Mouse (Mus musculus): Measurements from ENCODE around the gene Zc2hc1c. TPM values are rescaled to one million over a fixed set of nuclear protein-coding genes. Genes with fewer than 3 reads are reported as not detected.

Zc2hc1c gene
- 1.9 and 2.2 TPM in 2 replicates for polyA plus RNA-seq (2015; fragmentation: Nextera tagmentation; extraction: Ambion mirVana)

GRCm38 (mm10) chr12:85288486-85289156 is at the start of gene Zc2hc1c:
Zc2hc1c (plus strand) TSS chr12:85288591.
- Histone ChIP-seq H3K4me3 (peak within 1 kb of the TSS; percentile 45), H3K27ac (peak within 1 kb of the TSS; percentile 84), H3K4me1 (peaks cover 30% of the 10 kb centered on the region), H3K36me3 (no peaks in the 10 kb centered on the region), H3K9me3 (no peaks in the 10 kb centered on the region), H3K4me2 (peak within 1 kb of the TSS; percentile 83), H3K27me3 (no peaks in the 10 kb centered on the region), H3K9ac (peak within 1 kb of the TSS; percentile 18; the same call in 1 of the 2 replicates)
- 2% methylated on average over 30 of the region's 31 CpGs for WGBS
- peak; percentile 79 for ATAC-seq (ENCODE audit: insufficient number of reproducible peaks, low FRiP score, low TSS enrichment, low read depth)

- Histone ChIP-seq H3K27me3 (no peaks in the 10 kb centered on the region), H3K27ac (no peak overlapping the region), H3K9me3 (no peaks in the 10 kb centered on the region), H3K36me3 (peaks cover 7% of the 10 kb centered on the region; the same call in 1 of the 2 replicates), H3K9ac (no peak overlapping the region), H3K4me1 (peaks cover 6% of the 10 kb centered on the region), H3K4me3 (no peak overlapping the region), H3K4me2 (no peak overlapping the region)
- 73% methylated on average over 3 of the region's 3 CpGs for WGBS
- ATAC-seq (ENCODE audit: insufficient number of reproducible peaks, low FRiP score, low TSS enrichment, low read depth) = no peak
Measured at GRCm38 (mm10) chr12:85252083-85252482, 36.3 kb upstream of the Zc2hc1c start.

- H3K9me3 ChIP-seq = no peaks in the 10 kb centered on the region
- peaks cover 6% of the 10 kb centered on the region for H3K4me1 ChIP-seq
- no peak overlapping the region for H3K4me2 ChIP-seq
- WGBS = 53% methylated on average over 7 of the region's 7 CpGs
- no peak overlapping the region for H3K4me3 ChIP-seq
- no peak overlapping the region for H3K9ac ChIP-seq
- H3K27ac ChIP-seq = peak overlapping the region; percentile 72
- H3K27me3 ChIP-seq = no peaks in the 10 kb centered on the region
- 0 out of 2 replicates have a peak, but pooled peaks cover 4% of the 10 kb centered on the region for H3K36me3 ChIP-seq
- ATAC-seq (ENCODE audit: insufficient number of reproducible peaks, low FRiP score, low TSS enrichment, low read depth) = no peak
Measured at GRCm38 (mm10) chr12:85256074-85256751, 32.2 kb upstream of the Zc2hc1c start.

GRCm38 (mm10) chr12:85257008-85257639 is 31.3 kb upstream of the Zc2hc1c start:
- Histone ChIP-seq H3K9me3 (no peaks in the 10 kb centered on the region), H3K27me3 (no peaks in the 10 kb centered on the region), H3K4me1 (peaks cover 6% of the 10 kb centered on the region), H3K9ac (no peak overlapping the region), H3K4me3 (no peak overlapping the region), H3K27ac (peak overlapping the region; percentile 72), H3K4me2 (no peak overlapping the region), H3K36me3 (0 out of 2 replicates have a peak, but pooled peaks cover 4% of the 10 kb centered on the region)
- 74% methylated on average over 7 of the region's 7 CpGs for WGBS
- ATAC-seq (ENCODE audit: insufficient number of reproducible peaks, low FRiP score, low TSS enrichment, low read depth) = no peak

- Histone ChIP-seq H3K4me2 (no peak overlapping the region), H3K27me3 (no peaks in the 10 kb centered on the region), H3K4me3 (no peak overlapping the region), H3K9me3 (no peaks in the 10 kb centered on the region), H3K4me1 (peaks cover 22% of the 10 kb centered on the region; the same call in 1 of the 2 replicates), H3K36me3 (0 out of 2 replicates have a peak, but pooled peaks cover 4% of the 10 kb centered on the region), H3K27ac (peak overlapping the region; percentile 76), H3K9ac (no peak overlapping the region)
- ATAC-seq (ENCODE audit: insufficient number of reproducible peaks, low FRiP score, low TSS enrichment, low read depth) = peak; percentile 67; the same call in 1 of the 2 replicates
- WGBS = 25% methylated on average over 10 of the region's 10 CpGs
Measured at GRCm38 (mm10) chr12:85262489-85262888, 25.9 kb upstream of the Zc2hc1c start.

- Histone ChIP-seq H3K27me3 (no peaks in the 10 kb centered on the region), H3K9me3 (no peaks in the 10 kb centered on the region), H3K36me3 (0 out of 2 replicates have a peak, but pooled peaks cover 4% of the 10 kb centered on the region), H3K9ac (no peak overlapping the region), H3K27ac (peak overlapping the region; percentile 76), H3K4me3 (no peak overlapping the region), H3K4me1 (peaks cover 22% of the 10 kb centered on the region; the same call in 1 of the 2 replicates), H3K4me2 (no peak overlapping the region)
- ATAC-seq (ENCODE audit: insufficient number of reproducible peaks, low FRiP score, low TSS enrichment, low read depth) = no peak
- WGBS = 47% methylated on average over 5 of the region's 5 CpGs
Measured at GRCm38 (mm10) chr12:85263190-85263589, 25.2 kb upstream of the Zc2hc1c start.

GRCm38 (mm10) chr12:85264531-85264930 is 23.9 kb upstream of the Zc2hc1c start:
- 36% methylated on average over 8 of the region's 8 CpGs for WGBS
- H3K9me3 ChIP-seq = no peaks in the 10 kb centered on the region
- no peak overlapping the region for H3K4me2 ChIP-seq
- H3K27me3 ChIP-seq = no peaks in the 10 kb centered on the region
- H3K9ac ChIP-seq = no peak overlapping the region
- H3K36me3 ChIP-seq = no peaks in the 10 kb centered on the region
- no peak for ATAC-seq (ENCODE audit: insufficient number of reproducible peaks, low FRiP score, low TSS enrichment, low read depth)
- no peak overlapping the region for H3K4me3 ChIP-seq
- H3K4me1 ChIP-seq = peaks cover 28% of the 10 kb centered on the region; the same call in 1 of the 2 replicates
- peak overlapping the region; percentile 65; the same call in 1 of the 2 replicates for H3K27ac ChIP-seq

GRCm38 (mm10) chr12:85264940-85265339 is 23.5 kb upstream of the Zc2hc1c start:
- Histone ChIP-seq H3K9me3 (no peaks in the 10 kb centered on the region), H3K36me3 (no peaks in the 10 kb centered on the region), H3K27me3 (no peaks in the 10 kb centered on the region), H3K4me2 (no peak overlapping the region), H3K4me3 (no peak overlapping the region), H3K9ac (no peak overlapping the region), H3K27ac (peak overlapping the region; percentile 69), H3K4me1 (peaks cover 30% of the 10 kb centered on the region; the same call in 1 of the 2 replicates)
- WGBS = 24% methylated on average over 7 of the region's 7 CpGs
- ATAC-seq (ENCODE audit: insufficient number of reproducible peaks, low FRiP score, low TSS enrichment, low read depth) = no peak

GRCm38 (mm10) chr12:85266248-85266647 is 22.1 kb upstream of the Zc2hc1c start:
- 87% methylated on average over 3 of the region's 3 CpGs for WGBS
- H3K36me3 ChIP-seq = no peaks in the 10 kb centered on the region
- H3K27ac ChIP-seq = peak overlapping the region; percentile 69; the same call in 1 of the 2 replicates
- ATAC-seq (ENCODE audit: insufficient number of reproducible peaks, low FRiP score, low TSS enrichment, low read depth) = no peak
- no peak overlapping the region for H3K4me3 ChIP-seq
- H3K27me3 ChIP-seq = no peaks in the 10 kb centered on the region
- H3K9me3 ChIP-seq = no peaks in the 10 kb centered on the region
- H3K4me1 ChIP-seq = peaks cover 38% of the 10 kb centered on the region; the same call in 1 of the 2 replicates
- H3K9ac ChIP-seq = no peak overlapping the region
- no peak overlapping the region for H3K4me2 ChIP-seq

- Histone ChIP-seq H3K4me1 (peaks cover 25% of the 10 kb centered on the region; the same call in 1 of the 2 replicates), H3K9ac (peak overlapping the region; percentile 53; the same call in 1 of the 2 replicates), H3K4me3 (peak overlapping the region; percentile 52), H3K36me3 (0 out of 2 replicates have a peak, but pooled peaks cover 2% of the 10 kb centered on the region), H3K9me3 (no peaks in the 10 kb centered on the region), H3K4me2 (peak overlapping the region; percentile 51), H3K27me3 (no peaks in the 10 kb centered on the region), H3K27ac (peak overlapping the region; percentile 87)
- 34% methylated on average over 3 of the region's 3 CpGs for WGBS
- no peak for ATAC-seq (ENCODE audit: insufficient number of reproducible peaks, low FRiP score, low TSS enrichment, low read depth)
Measured at GRCm38 (mm10) chr12:85269821-85270220, 18.6 kb upstream of the Zc2hc1c start.

- Histone ChIP-seq H3K4me3 (peak within 1 kb of the TSS; percentile 52), H3K9ac (peak within 1 kb of the TSS; percentile 53), H3K36me3 (0 out of 2 replicates have a peak, but pooled peaks cover 5% of the 10 kb centered on the region), H3K4me2 (peak within 1 kb of the TSS; percentile 51), H3K9me3 (no peaks in the 10 kb centered on the region), H3K27me3 (no peaks in the 10 kb centered on the region), H3K4me1 (peaks cover 21% of the 10 kb centered on the region; the same call in 1 of the 2 replicates), H3K27ac (peak within 1 kb of the TSS; percentile 87)
- WGBS = under 1% methylated on average over 35 of the region's 35 CpGs
- ATAC-seq (ENCODE audit: insufficient number of reproducible peaks, low FRiP score, low TSS enrichment, low read depth) = peak; percentile 85
Measured at GRCm38 (mm10) chr12:85270319-85270718, 18.1 kb upstream of the Zc2hc1c start, which contains the start of gene Mlh3. Mlh3 (minus strand) TSS chr12:85270599.

Measured in limb, embryonic 15.5 days (tissue).